Mouse (Mus musculus) kidney, postnatal 25 days (tissue): ENCODE data around the gene Irf2bp1.

ENCODE experiments used
- DNase-seq, 2 experiments: peaks; one replicate each; pipeline ENCODE4 v3.0.0; 2021; ENCODE audit warnings: mixed read lengths in 2 of 2

Irf2bp1 gene

DNA sequence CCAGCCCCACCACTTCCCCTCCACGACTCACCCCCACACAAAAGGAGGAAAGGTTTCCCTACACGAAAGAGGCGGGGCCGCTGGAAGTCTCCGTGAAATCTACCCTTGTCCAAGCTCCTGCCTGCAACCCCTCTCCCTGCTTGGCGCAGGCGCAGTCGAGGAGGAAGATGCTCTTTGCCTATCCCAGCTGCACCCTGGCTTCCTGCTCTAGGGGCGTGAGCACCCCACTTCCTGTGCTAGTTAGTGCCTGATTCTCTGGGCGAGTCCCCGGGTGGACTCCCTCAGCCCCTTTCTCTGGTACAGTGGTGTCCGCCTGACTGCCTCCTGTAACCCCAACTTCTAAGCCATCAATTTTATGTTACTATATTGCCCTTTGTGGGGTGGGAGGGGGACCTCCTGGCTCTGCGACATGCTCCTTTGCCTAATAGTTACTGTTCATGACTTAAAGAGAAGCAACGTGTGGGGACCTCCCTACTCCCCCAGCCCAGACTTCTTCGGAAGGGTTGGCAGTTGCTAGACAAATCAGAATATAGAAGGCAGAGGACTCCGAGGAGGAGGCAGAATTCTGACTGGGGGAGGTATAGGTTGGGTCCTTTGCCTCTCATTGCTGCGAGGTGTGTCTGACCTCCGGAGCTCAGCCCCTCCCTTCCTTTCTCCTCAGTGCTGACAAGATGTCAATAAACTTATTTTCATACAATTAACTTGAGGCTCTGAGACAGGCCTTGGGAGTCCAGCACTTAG lies 2.6 kb upstream of the Irf2bp1 start:
- DNase-seq = peak; percentile 80 to 89

DNA sequence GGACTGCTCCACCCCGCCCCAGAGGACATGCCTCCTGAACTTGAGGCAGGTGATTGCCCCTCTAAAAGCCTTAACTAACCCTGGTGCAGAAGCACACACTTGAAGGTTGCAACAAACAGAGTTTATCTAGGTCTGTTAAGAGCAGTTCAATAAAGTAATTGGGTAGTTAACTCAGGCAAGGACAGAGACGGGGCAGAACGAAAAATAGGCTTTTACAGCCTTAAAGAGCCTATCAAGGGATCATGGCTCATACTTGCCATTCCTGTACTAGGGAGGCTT lies 2.1 kb upstream of the Irf2bp1 start:
- no peak for DNase-seq

DNA sequence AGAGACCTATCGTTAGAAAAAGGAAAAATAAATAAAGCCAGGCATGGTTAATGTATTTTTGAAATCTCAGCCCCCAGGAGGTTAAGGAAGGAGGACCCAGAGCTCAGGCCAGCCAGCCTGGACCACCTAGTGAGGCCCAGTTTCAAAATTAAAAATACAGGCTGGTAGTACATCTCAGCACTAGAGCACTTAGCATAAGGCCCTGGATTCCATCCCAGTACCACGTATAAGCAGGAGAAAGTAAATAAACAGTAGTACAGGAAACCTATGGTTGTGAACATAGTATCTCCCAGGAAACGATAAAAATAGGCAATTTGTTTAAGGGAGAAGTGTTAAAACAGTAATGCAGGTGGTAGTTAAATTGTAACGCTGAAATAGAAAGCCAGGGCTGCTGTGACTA lies 1.7 kb upstream of the Irf2bp1 start:
- DNase-seq = no peak

DNA sequence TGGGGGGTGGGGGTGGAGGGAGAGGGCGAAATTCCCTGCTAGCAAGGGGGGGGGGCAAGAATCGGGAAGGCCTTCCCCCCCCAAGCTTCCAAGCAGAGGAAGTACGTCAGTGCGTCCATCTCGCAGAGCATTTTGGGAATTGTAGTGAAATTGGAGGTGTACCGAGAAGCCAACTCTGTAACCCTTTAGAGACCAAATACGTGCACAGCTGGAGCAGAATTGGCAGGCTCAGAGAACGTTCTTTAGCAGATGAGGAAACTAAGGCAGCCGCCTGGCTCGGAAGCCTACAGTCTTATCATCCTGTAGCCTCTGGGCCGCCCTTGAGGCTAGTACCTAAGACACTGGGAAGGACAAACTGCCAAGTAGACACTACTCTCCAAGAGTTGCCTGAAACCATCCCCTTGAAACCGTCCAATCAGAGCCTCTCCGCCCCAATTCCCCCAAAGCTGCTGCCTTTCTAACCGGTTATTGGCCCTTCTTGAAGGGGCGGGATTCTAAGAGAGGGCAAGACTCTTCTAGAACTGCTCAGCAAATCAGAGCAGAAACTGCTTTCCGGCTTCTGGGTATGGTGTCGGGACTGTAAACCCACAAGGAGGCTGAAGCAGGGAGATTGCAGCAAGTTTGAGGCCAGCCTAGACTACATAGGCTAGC lies 871 bp upstream of the Irf2bp1 start:
- peak; percentile 82 to 90 for DNase-seq

DNA sequence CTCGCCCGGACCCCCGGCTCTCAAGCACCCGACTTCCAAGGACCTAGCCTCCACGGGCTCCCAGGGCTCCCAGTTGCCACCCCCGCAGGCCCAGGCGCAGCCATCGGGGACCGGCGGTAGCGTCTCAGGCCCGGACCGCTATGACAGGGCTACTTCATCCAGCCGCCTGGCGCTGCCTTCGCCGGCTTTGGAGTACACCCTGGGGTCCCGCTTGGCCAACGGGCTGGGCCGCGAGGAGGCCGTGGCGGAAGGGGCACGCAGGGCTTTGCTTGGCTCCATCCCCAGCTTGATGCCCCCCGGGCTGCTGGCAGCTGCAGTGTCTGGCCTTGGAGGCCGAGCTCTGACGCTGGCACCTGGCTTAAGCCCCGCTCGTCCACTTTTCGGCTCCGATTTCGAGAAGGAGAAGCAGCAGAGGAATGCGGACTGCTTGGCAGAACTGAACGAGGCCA lies 811 bp downstream of the Irf2bp1 start:
- DNase-seq = no peak

DNA sequence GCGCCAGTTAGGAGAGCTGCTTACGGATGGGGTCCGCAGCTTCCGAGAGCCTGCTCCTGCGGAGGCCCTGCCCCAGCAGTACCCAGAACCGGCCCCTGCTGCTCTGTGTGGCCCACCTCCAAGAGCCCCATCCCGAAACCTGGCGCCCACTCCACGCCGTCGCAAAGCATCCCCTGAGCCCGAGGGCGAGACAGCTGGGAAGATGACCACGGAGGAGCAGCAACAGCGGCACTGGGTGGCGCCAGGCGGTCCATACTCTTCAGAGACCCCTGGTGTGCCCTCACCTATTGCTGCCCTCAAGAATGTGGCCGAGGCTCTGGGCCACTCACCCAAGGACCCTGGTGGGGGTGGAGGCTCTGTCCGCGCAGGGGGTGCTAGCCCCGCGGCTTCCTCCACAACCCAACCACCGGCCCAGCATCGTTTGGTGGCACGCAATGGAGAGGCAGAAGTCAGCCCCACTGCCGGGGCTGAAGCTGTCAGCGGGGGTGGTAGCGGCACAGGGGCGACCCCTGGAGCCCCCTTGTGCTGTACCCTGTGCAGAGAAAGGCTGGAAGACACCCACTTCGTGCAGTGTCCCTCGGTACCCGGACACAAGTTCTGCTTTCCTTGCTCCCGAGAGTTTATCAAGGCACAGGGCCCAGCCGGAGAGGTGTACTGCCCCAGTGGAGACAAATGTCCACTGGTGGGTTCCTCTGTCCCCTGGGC lies 1.7 kb downstream of the Irf2bp1 start:
- peak in 1 of 2 experiments; percentile 51 for DNase-seq

DNA sequence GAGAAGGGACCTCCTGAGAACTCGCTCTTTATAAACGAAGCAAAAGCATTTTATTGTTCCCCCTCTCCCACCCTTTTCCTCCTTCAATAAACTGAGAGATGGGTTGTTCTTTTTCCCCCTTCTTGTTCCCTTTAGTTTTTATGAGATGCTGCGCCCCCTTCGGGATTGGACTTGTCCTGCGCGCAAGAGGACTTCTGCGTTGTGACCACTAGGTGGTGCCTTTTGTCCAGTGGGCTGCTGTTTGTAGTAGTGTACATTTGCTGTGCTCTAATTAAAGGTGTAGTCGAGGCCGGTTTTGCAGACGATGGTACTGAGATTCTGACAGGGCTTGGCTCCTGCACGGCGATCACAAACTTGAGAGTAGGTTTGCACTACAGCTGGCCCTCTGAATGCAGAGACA lies 2.6 kb downstream of the Irf2bp1 start:
- peak; percentile 87 to 89 for DNase-seq

DNA sequence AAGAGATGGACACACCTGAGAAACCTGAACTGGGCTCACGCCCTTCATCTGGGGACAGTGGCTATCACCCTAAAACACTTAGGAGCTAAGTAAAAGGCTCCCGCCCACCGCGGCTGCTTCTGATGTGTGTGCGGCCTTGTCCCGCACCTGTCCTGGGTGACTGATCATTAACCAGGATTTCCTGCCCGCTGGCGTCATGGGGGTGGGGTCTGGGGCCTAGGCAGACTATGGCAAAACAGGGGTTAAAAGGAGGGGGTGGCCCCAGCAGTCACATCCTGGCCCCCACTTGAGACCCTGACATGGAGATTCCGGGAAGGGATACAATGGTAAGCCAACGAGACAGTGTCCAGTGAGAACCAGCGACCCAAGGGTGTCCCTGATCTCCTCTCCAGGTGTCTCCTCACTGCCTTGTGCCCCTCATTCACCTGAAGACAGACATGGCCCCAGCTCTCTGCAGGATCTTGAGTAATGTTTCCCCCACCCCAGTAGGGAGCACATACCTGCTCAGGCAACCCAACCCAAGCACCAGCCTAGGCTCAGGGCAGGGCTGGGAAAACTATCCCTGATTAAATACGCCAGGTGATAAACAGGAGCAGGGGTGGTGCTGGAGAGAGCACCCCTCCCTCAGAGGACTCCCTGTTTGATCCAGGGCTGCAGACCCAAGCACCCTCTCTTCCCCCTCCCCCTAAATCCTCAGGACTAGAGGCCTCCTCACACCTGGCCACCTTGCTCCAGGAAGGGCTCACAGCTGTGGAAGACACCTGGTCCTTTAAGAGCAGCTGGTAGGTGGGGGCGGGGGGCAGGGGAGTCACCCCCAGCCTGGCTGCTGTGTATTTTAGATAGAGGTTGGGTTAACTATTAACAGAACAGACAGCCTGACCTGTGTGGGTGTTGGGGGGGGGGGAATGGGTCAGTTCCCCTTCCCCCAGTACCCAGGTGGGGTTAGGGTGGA lies 3.5 kb downstream of the Irf2bp1 start:
- peak in 1 of 2 experiments; percentile 66 for DNase-seq

DNA sequence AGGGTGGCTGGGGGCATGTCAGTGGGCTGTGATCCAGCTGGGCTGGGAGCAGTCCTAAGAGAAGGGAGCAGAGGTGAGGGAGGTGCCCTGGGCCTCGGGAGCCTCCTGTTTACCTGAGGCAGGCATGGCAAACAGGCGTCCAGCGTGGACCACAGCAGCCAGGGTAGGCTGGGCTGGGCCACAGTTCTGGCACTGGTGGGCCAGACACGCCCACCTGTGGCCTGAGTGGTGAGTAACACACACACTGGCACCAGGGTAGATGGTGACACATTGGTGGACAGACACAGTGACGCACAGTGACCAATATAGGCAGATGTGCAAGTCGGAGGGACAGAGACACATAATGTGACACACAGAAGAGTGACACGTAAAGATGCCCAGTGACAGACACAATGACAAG lies 6.7 kb downstream of the Irf2bp1 start:
- DNase-seq = no peak

DNA sequence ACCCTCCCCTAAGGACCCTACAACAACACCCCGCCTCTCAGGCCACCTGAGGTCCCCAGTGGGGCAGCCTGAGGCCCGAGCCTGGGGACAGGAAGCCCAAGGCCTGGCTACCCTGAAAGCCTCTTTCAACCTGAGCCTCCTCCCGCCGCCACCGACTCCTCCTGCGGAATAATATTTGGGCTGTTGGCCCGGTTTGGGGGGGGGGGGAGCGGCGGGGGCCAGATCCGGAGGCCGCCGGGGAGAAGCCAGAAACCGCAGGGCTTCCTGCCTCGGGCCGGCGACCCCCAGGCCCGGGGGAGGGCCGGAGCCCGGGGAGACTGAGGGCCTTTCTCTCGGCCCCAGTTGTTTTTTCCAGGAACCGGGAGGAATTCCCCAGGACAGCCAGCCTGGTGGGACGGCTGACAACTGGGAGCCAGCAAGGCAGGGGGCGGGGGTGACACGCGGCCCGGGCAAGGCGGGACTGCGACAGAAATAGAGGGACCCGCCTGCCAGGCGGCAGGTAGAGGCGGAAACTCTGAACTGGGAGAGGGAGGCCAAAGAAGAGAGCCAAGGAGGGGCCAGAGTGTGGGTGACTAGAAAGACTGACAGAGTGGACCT lies 8.3 kb downstream of the Irf2bp1 start:
- DNase-seq = peak; percentile 45 to 69

DNA sequence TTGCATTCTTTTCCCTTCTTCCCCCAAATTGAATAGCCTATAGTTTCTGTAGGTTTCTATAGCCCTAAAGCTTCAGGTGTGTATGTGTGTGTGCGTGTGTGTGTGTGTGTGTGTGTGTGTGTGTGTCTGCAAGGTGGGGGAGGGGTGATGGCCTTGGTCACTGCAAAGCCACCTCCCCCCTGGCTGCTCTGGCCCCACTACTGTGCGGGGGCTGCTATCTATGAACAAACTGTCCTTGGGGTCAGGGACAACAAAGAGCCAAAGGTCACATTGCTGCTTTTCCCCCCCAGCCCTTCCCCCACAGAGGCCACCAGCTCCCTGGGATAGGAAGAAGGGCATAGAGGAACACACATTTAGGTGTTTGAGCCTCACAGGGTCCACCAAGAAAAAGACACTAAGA lies 9.0 kb downstream of the Irf2bp1 start:
- DNase-seq = no peak

DNA sequence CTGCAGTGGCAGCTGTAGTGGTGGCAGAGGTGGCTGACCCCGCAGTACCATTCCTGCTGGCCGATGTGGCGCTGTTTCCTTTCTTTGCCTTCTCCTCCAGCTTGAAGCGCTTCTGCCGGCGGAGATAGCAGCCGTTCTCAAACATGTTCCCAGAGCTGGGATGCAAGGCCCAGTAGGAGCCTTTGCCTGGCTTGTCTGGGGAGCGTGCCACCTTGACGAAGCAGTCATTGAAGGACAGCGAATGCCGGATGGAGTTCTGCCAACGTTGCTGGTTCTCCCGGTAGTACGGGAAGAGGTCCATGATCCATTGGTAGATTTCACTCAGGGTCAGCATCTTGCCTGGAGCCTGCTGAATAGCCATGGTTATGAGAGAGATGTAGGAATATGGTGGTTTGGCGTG lies 10.6 kb downstream of the Irf2bp1 start:
- no peak for DNase-seq

DNA sequence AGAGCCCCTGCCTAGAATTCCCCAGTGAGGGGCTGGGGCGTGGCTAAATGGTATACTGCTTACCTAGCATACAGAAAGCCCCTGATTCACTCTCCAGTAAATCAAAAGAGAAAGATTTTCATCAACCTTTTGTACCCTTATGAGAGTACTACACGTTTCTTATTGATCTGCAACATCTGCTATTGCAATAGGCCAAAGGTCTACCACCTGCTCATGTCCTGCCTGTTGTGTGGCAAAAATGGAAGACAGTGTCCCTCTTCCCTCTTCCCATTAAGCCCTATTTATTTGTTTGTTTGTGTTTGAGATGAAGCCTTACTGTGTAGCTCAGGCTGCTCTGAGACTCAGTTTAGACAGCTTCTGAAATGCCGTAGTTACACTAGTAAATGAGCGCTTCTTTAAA lies 12.2 kb downstream of the Irf2bp1 start:
- no peak for DNase-seq

DNA sequence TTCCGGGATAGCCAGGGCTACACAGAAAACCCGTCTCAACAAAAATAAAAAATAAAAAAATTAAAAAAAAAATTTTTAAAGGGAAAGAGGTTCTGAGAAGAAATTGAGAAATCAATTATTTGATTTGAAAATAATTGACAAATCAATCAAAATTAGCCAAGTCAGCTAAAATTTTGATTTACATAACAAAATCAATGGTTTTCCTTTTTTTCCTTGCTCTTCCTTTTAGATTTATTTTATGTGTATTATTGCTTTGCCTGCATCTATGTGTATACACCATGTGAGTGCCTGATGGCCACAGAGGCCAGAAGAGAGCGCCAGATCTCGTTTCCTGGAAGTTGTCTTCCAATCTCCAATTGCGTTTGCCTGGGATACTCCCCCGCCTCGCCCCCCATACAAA lies 14.1 kb downstream of the Irf2bp1 start:
- no peak for DNase-seq

DNA sequence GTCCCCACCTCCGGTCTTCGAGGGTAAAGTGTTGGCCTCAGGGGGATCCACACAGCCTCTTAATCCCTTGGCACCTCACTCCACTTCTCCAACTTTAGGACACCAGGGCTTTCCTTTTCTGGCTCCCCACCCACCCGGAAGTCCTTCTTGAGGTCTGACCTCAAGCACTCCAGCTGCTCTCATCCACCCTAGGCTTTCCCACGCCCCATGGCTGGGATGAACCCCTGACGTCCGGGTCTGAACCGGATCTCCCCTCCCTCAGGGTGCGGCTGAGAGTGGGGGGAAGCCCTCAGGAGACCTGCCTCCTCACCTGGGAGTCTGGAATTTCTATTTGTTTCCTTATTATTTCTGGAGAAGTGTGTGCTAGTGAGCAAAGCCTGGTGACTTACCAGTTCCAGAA lies 17.2 kb downstream of the Irf2bp1 start:
- DNase-seq = no peak

DNA sequence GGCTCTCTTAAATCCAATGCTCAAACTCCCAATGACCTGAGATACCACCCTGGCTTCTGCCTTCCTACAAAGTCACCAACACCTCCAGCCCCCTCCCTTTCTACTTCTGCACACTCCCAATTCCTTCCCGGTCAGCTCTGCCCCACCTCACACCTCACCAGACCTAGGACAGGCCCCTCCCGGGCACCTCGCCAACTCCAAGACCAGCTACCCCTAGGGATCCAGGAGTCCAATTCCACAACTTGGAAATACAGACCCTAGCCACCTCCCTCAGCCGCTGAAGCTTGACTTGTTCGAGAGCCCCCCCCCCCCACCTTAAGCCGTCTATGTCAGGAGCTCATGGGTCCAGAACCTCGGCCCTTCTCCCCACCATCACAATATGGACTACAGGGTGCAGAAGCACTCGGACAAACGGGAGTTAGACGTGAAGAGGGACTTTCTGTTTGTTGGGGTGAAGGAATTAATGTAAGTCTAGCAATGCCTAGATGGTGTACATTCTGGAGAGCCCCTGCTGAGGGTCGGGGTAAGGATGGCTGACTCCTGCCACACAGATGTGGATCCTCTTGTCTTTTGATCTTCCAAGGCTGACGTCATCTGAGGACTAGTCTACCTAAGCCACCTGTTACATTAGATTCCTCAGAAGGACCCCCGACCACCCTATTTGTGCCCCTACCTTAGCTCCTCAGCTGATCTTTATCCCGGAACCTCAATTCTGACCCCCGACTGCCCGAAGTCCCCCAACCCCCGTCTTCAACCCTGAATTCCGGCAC lies 18.5 kb downstream of the Irf2bp1 start:
- no peak for DNase-seq

DNA sequence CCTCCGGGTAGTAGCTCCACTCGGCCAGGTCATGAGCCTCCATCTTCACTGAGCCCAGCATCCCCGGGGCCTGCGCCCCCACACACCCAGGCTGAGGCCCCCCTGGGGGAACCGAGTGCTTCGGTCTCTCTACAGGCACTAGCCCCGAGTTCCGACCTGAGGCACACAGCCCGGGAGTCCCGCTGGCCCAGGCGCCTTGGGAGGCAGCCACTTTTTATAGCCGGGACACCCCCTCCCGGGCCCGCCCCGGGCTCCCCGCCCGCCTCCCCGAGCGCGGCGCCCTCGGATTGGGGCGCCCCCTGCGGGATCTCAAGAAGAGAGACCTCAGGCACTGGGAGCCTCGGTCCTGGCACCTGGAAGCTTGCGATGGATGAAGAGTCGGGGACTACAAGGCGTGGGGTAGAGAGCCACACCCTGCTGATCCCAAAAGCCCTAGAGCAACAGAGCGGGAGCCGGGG lies 19.5 kb downstream of the Irf2bp1 start, which contains the start of gene Foxa3:
Gene Foxa3, minus strand, starts transcription at position 182 of the 458 bp plus-strand sequence.
- peak; percentile 46 to 77 for DNase-seq

DNA sequence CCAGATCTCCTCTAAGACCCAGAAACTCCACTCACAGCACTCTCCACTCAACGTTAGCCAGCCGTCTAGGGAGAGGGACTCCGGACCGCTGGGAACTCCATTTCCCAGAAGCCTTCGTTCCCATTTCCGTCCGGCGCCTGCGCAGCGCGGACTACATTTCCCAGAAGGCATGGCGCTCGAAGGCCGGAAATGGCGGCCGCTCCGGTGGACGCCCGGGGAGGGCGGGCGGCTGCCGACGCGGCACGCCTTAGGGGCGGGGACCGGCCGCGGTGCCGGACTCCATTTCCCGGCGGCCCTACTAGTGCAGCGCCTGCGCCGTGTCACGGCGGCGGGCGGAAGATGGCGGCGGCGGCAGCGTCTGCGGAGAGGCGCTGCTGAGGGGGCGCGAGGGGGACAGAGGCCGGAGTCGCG lies 20.3 kb downstream of the Irf2bp1 start, which contains the start of gene Sympk:
Gene Sympk, plus strand, starts transcription at position 282 of the 411 bp plus-strand sequence.
- DNase-seq = peak; percentile 94 to 97

DNA sequence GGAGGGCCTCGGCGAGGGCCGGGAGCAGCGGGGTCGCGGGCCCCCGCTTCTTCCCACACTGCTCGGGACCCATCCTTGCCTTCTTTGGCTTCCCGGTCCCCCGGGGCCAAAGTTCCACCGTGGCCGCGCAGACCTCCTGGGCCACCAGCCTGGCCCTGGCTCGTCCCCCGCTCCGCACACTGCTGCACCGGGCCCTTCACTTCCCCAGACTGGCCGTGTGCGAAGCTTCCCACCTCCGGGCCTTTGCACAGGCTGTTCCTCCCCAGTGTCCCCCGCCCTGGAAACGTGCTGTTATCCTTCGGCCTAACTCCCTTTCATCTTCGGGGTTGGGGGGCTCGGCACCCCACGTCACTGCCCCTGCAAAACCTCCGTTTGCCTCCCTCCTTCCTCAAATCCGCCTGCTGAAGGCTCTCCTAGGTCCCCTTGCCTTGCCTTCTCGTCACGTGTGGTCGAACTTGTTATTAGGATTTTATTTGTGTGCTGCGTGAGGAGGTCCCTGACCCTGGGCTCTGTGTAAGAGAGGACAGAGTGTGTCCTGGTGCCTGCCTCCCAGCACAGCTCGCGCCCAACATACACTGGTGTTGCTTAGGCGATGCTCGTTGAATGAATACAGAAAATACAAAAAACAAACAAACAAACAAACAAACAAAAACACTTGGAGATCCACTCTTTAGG lies 20.9 kb downstream of the Irf2bp1 start:
- DNase-seq = peak in 1 of 2 experiments; percentile 16

DNA sequence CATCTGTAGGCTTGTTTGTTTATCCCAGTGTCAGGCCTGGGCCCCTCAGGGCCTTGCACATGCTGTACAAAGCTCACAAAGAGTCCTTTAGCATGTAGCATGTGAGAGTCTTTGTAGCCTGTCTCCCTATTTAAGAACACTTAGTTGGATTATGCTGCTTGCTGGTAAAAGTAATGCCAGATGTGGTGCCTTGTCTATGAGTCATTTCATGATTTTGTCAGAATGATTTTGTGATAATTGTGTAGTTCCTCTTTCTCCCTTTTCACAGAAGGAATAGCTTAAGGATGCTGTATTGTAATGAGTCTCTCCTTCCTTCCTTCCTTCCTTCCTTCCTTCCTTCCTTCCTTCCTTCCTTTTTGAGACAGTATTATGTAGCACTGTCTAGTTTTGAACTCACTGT lies 24.2 kb downstream of the Irf2bp1 start:
- no peak for DNase-seq
